Mouse (Mus musculus) mammary gland, adult 2 months (tissue): Measurements from ENCODE around the gene Nbeal1. TPM values are rescaled to one million over a fixed set of nuclear protein-coding genes. Genes with fewer than 3 reads are reported as not detected.

Source experiments
- polyA plus RNA-seq: library from polyadenylated mRNA; depleted of rRNA; stranded (reverse); fragments of >200 nt; gene quantifications from 2 replicates; pipeline ENCODE4 v1.2.3, GENCODE M21; 2012; ENCODE audit warnings: low replicate concordance; rRNA removed

Gene Nbeal1
- 1.4 and 3.9 TPM in 2 replicates for polyA plus RNA-seq

DNA sequence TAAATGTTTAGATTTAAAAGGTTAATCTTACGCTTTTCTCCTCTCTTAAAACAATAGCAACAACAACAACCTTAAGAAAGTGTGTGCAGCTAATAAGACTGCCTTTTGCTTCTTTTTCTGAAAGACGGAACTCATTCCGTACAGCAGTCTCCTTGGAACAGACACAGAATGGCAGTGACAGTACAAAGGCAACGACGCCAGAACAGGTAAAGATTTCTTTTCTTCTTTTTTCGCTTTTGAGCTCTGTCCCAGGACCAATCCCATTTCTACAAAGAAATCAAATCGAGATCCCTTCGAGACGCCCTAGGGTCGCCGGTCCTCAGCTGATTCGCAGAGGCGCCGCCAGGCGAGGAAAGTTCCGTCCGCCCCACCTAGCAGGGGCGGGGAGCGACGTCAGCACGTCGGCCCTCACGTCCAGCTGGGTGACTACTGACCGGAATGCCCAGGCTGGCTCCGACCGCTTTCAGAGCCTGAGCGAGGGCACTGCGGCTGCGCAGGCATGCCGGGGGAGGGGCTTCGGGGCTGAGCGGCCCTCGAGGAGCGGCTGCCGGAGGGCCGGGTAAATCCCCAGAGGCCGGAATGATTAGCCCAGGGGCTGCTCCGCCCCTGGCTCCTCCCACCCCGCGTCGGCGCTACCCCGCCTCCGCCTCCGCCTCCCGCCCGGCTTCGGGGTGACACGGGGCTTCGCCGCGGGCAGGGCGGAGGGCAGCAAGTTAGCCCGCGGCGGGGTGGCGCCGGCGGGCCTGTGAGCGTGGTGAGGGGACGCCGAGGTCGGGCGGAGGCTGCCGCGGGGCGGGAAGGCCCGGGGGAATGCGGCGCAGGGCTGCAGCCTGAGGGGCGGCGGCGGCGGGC, at the start of gene Nbeal1:
Gene Nbeal1 (plus strand): TSS at position 668 of the 852 bp plus-strand sequence.

DNA sequence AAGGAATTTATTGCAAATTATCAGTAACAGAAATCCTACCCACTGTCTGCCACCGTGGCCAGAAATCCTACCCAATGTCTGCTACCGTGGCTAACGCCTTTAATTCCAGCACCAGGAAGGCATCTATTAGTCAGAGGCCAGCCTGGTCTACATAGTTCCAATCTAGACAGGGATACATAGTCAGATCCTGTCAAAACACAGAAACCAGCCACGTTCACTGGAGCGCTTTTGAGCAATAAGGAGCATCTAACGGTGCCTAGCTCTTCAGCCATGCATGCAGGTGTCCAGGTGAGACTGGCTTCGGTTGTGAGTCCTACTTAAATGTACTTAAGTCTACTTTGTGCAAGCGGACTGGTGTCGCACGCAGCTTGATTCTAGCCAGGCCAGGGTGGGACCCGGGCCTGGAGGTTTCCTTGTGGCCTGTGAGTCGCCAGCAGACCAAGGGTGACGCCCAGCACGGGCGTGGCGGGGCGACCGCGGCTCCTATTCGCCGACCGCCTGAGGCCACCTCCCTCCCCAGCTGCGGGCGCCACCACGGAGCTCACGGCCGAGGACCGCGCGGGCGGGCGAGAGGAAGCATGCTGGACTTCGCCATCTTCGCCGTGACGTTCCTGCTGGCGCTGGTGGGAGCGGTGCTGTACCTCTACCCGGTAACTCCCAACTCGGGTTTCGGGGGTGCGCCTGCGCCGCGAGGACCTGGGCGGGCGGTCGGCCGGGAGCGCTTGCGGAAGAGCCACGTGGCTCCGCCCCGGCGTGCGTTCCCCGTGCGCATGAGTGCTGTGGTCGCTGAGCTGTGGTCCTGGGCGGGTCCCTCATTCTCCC, 162.6 kb downstream of the Nbeal1 start, which contains the start of gene Cyp20a1:
Gene Cyp20a1 (plus strand): TSS at position 516 of the 822 bp plus-strand sequence.

Other genes starting within 250 kb of the Nbeal1 start
- 0.07 and 0.36 TPM in 2 replicates for gene Ica1l, start 137.4 kb upstream of the Nbeal1 start, polyA plus RNA-seq
- 1.3 and 4.3 TPM in 2 replicates for gene Carf, start 82.4 kb upstream of the Nbeal1 start, polyA plus RNA-seq
- 2.8 and 8.8 TPM in 2 replicates for gene Wdr12, start 82.0 kb upstream of the Nbeal1 start, polyA plus RNA-seq
- 3.0 and 9.8 TPM in 2 replicates for gene Cyp20a1, start 162.7 kb downstream of the Nbeal1 start, polyA plus RNA-seq
- 3.2 and 5.4 TPM in 2 replicates for gene Abi2, start 229.0 kb downstream of the Nbeal1 start, polyA plus RNA-seq